Mouse (Mus musculus) spleen, adult 2 months (tissue): ENCODE measurements at regions not wholly inside any gene's neighbourhood (a gene's known extent, or its start where the extent isn't known, plus 50 kb on each side); places are given as distances from the start of the nearest gene placed in this dataset.

Experiments used
- CTCF ChIP-seq: fragments of 200-500 bp; IDR thresholded peaks from 2 replicates; pipeline ENCODE4 v1.5.1; 2011; ENCODE audit warnings: mild to moderate bottlenecking, inconsistent platforms; ENCODE audit not compliant: insufficient read depth, insufficient read length, insufficient replicate concordance; ENCODE audit errors: extremely low read depth
- POLR2A ChIP-seq: fragments of 200-500 bp; IDR thresholded peaks from 2 replicates; pipeline ENCODE4 v1.6.1; 2011; ENCODE audit warnings: low read depth, low read length, inconsistent platforms

DNA sequence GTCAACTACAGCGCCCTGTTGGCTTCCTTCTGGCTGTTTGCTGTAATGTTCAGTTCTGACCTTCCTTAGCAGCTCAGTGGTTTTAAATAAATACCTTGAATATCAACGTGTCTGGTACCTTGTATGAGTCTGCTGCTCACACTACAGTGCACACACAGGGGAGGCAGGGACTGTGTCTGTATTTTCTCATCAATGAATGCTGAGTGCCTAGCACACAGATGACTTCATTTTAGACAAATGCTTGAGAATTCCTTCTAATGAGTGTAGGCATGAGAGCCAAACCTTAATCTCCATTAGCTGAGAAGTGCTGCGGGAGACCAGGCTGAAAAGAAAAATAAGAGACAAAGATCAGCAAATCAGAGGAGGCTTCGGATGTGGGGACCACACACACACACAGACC, 162.0 kb upstream of the Hmga2 start:
- no peak for TF ChIP-seq POLR2A
- no peak for TF ChIP-seq CTCF
